Mouse (Mus musculus) left cerebral cortex, postnatal 14 days (tissue): ENCODE measurements around the gene Gm29276. TPM values are rescaled to one million over a fixed set of nuclear protein-coding genes. Genes with fewer than 3 reads are reported as not detected.
"Not testable (repeated sequence)": the region's sequence is repeated elsewhere in the genome, so short reads cannot be mapped to it uniquely, and the experiment has no call there.

ENCODE experiments used
- DNase-seq, 2 experiments: peaks; one replicate each; pipeline ENCODE4 v3.0.0; 2021 to 2022; ENCODE audit warnings: low spot score in 2 of 2, mixed read lengths in 1 of 2
- intact Hi-C: fragments of 180-260 bp; cut with DNase I; formaldehyde crosslinking; loops from one replicate; pipeline ENCODE4 v1.15.1; 2025
- long read RNA-seq, 2 experiments: library from polyadenylated mRNA; stranded (forward); transcript quantifications; one replicate each; pipeline ENCODE4 v2.0.0; 2021
- total RNA-seq, 2 experiments: library from RNA; stranded (reverse); gene quantifications; 2 replicates each; pipeline ENCODE4 v1.2.3; 2021

Gm29276 gene
- not detected for total RNA-seq
- long read RNA-seq, experiment 1, result 0 reads
- long read RNA-seq, experiment 2, result 0 reads

DNA sequence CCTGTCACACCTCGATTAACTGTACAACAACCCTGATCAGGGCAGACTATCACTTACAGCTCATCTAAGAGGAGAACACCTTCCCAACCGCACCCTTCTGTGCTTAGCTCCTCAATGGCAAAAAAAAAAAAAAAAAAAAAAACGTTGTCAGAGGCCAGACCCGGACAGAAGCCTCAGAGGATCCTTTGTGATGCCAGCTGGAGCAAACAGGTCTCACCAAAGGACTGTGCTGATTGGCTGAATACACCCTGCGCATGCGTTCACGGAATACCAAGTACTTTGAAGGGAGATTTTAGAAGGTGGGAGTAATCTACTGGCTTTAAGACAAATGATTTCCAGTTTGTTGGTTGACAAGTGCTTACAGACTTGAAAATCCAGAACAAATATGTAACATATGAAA, at the start of gene Gm29276:
Gm29276 (minus strand) TSS at position 101 of the 400 bp plus-strand sequence.
- DNase-seq, intact Hi-C loops: not testable (repeated sequence)
